Mouse (Mus musculus) G1E-ER4 (cell line): ENCODE measurements around the gene Sergef. TPM values are rescaled to one million over a fixed set of nuclear protein-coding genes. Genes with fewer than 3 reads are reported as not detected.

Experiments
- GATA1 ChIP-seq: IDR thresholded peaks from one replicate; pipeline ENCODE4 v1.8.0; 2012; ENCODE audit warnings: low read length, inconsistent platforms
- polyA plus RNA-seq: library from polyadenylated mRNA; stranded (reverse); fragments of >175 nt; gene quantifications from 2 replicates; pipeline ENCODE4 v1.2.3, GENCODE M21; 2012

Gene Sergef
- polyA plus RNA-seq, 1 experiment = 8.8 TPM

DNA sequence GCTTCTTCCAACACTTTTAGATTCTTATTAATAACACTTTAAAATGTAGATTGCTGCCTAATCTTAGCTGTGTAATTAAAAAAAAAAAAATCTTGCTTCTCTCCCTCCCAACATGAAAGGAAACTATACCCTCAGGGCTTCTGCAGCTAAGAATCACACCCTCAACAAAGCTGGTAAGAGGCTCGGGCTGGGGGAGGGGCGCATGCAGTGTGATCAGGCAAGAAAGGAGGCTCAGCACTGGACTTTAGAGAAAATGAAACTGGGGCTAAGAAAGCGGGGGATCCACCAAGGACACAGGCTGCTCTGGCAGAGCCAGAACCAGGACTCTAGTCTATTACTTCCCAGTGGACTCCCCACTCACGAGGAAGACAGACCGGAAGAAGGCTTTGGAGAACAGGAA, 38.5 kb downstream of the Sergef start:
- TF ChIP-seq GATA1 = no peak

DNA sequence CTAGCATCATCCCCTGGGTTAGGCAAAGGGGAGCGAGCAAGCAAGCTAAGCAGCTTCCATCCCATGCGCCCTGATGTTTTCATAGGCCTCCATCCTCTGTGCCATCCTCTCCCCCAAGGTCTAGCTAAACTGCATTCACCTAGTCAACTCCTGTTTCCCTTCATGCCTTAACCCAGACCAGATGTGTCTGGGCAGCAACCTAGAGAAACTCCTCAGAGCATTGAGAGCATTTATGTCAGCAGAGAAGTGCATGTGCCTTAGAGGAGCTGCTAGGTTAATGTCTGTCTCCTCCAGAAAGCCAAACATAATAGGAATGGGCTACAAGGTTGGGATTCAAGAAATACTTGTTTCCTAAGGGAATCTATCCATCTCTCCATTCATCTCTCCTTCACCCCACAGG, 42.6 kb downstream of the Sergef start:
- TF ChIP-seq GATA1 = no peak

DNA sequence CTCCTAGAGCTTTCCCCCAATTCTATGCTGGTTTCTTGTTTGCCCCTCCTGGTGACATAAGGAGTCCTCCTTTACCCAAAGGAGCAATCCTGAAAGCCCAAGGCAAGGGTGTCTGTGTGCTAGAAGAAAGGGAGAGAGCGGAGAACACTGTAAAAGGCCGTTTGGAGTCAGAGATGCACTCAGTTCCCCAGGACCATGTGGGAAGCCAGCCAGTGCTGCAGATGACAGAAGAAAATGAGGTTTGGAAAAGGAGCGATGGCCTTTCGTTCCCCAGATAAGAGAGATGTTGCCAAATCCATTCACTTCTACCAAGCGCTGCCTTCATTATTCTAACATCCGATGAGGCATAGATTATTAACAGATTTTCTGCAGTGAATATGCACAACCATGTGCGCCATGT, 48.1 kb downstream of the Sergef start:
- no peak for TF ChIP-seq GATA1

DNA sequence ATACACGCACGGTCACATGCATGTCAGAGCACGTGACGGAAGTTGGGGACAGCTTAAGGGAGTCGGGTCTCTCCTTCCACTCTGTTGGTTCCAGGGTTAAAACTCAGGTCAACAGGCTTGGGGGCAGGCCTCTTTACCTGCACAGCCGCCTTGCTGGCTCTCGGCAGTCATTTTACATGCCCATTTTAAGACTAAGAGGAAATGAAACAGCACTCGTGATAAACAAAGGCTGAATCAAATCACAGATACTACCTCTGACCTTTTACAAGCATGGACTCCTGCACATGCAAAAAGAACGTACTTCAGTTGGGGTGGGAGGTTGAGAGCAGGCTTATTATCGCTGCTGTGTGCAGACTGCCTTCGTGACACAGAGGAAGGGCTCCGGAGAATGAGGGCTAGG, 50.4 kb downstream of the Sergef start:
- no peak for TF ChIP-seq GATA1

DNA sequence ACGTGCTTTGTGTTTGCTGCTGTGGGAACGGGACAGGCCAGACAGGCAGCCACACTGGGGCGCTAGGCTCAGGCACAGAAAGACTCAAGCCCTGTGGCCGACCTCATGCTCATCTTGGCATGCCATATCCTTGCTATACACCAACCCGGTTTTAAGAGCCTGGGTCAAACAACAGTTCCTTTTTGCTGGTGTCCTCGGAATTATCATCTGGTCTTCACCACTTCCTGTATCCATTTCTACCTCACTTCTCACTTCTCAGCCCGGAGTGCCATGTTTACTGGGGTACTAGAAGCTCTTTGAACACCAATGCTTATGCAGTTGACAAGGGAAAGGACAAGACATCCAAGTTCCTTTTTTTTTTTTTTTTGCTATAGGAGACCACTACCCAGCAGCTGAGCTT, 51.6 kb downstream of the Sergef start:
- TF ChIP-seq GATA1 = no peak

DNA sequence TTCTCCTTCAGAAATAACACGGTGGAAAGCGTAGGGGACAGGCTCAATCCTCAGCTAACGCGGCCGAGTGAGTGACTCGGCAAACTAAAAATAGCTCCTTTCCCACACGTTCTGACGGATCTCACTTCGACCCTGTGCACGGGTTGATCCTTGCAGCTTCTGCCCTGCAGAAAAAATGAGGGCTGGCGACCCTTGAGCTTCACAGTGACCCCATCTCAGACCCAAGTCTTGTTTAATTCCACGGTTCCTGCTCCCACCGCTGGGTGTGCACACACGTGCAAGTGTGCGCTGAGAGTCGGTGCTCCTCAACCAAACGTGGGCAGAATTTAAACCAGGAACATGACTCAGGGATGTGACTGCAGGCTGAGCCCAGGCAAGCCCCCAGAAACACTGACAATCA, 52.1 kb downstream of the Sergef start:
- no peak for TF ChIP-seq GATA1

DNA sequence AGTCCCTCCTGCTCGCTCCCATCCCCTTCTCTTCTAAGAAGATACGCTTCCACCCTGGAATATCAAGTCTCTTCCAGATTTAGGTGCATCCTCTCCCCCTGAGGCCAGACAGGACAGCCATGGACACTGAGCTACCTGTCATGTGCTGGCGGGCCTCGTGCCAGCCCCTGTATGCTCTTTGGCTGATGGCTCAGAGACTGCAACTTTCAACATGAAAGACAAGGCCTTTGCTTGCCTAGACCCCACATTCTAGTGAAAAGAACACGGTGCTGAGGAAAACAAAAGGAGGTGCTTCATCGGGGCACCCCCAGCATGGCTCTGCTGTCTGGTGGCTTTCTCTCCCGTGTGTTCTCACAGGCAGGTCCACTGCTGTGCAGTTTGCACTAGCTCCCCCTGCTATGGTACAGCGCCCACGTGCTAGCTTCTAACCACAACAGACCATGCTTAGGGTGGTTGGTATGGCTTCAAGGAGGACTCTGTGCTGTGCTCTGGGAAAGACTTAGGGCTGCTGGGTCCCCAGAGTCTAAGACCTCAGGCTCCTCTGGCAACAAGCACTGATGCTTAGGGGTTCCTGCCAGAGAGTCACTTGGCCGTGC, 52.9 kb downstream of the Sergef start:
- TF ChIP-seq GATA1 = no peak

DNA sequence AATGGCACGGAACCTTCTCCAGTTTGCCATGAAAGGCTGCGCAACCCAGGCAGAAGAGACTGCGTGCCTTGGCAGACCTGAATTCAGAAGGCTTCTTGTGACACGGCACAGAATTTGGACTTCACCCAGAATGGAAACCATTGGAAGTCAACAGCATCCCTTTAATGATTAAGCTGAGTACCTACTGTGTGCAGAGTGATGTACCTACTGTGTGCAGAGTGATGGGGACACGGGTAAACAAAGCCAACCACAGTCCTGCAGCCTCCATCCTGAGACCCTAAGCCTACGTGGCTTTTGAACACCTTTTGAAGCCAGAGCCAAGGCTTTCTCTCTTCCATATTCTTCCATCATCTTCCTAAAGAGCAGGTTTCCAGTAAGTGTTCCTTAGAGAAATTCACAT, 56.9 kb downstream of the Sergef start:
- TF ChIP-seq GATA1 = no peak

DNA sequence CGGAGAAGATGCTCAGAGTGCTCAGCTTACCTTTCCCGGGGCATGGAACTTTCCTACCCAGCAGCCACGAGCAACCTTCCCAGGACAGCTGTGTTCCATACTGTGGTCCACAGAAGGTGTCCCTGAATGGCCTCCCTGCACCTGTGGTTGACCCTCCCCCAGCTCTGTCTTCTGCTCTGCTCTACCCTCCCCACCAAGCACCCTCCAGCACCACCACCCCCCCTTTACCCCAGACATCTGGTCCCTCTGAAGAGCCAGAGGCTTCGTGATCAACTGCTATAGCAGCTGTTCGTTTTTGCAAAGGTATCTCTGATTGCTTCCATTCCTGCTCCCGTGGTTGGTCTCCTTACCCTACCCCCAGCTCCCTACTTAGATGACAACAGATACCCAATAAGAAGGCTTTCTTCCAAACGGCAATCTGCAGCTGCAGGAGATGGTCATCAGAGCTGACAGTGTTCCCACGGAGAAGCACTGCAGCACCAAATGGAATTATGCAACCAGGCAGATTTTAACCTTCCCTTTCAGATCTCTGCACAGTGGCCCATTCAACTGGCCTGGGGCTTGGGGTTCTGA, 58.2 kb downstream of the Sergef start:
- TF ChIP-seq GATA1 = no peak

DNA sequence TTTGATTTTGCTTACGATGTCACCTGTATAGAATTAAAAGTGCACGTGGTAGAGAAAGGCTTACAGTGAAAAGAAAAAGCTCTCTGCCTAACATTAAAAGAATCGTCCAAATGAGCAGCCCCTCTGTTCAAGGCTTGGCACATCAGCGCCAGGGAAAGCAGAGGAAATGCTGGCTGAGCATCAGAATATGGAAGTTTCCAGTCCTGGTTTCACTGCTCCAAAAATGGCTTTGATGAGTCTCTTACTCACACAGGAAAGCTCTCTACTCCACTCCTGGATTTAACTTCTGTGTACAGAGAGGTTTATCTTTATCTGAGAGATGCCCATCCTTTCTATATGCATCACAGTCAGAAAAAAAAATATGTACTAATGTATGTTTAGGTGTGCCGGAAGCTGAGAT, 61.5 kb downstream of the Sergef start:
- no peak for TF ChIP-seq GATA1

DNA sequence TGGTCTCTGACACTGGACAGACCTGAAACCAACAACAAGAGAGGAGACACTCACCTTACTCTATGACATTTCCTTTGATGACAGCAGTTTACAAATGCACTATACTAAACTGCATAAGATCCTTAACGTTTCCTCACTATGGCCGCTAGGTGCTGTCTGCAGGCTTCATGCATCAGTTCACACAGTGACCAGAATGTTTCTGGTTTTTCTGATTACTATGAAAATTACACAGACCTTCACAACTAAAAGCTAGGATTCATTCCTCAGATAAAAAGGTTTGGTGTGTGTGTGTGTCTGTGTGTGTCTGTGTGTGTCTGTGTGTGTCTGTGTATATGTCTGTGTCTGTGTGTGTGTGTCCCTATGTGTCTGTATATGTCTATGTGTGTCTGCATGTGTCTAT, 63.7 kb downstream of the Sergef start:
- TF ChIP-seq GATA1 = no peak

DNA sequence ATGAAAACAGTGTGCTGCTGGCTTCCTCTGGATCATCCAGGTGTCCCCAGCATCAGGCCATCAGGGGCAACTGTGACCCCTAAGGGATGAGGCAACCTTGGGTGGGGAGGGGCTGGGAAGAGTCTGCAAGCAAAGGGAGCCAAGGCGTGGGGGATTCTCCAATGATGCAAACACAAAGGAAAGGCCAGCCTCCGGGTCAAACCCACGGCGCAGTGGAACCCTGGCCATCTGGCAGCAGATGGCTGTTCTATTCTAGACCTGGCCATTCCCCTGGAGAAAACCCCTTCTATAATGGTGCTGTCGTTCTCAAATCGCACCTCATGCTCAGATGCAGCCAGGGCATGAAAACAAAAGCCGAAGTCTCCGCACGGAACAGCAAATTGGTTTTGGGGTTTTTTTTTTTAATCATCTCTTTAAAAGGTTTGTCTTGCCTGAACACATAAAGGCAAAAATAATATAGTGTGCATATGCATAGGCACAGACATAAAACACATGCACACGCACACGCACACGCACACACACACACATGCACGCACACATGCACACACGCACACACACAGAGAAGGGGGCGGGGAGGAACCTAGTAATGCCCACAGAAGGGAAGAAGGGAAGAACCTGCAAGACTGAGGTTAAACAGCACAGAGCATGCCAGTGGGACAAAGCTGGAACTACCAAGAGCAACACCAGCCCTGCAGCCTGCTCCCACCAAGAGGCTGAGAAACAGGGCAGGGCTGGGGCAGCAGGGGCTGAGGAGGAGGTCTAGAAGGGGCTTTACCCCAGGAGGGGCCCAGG, 66.6 kb downstream of the Sergef start:
- no peak for TF ChIP-seq GATA1

DNA sequence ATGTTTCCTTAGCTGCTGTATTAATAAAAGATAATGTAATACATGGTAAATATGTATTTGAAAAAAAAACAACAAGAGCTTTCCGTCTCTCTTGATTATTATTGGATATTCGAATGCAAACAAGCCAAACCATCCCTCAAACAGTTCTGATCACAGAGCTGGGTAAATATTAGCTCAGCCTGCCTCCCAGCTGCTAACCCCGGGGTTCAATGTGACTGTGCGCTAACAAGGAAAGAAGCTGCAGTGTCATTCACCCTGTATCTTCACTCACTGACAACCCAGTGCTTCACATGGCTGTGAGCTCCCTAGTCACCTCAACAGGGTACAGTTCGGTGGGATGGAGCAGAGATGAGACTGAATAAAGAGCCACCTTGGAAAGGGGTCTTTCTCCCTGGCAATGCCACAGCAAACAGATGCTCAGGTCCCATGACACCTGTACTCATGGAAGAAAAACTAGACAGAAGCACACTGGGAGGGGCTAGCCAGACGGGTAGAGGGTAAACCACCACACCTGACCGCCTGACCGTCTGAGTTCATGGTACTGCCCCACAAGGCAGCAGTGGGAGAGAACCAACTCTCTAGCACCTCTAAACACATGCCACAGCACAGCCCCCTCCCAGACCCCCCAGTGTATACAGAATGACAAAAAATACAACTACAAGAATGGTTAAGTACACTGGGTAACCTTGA, 73.1 kb downstream of the Sergef start:
- TF ChIP-seq GATA1 = no peak

DNA sequence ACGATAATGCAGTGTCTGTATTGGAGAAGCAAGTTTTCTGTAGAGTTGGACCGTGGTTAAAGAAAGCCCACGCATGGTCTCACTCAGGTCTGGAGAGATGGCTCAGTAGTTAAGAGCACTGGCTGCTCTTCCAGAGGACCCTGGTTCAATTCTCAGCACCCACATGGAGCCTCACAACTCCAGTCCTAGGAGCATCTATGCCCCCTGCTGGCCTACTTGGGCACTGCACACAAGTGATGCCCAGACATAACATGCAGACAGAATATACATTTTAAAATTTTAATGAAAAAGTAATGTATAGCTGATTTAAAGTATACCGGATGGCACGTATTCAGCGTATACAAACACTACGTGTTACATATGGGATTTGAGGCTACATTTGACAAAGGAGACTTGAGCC, 74.2 kb downstream of the Sergef start:
- TF ChIP-seq GATA1 = no peak

DNA sequence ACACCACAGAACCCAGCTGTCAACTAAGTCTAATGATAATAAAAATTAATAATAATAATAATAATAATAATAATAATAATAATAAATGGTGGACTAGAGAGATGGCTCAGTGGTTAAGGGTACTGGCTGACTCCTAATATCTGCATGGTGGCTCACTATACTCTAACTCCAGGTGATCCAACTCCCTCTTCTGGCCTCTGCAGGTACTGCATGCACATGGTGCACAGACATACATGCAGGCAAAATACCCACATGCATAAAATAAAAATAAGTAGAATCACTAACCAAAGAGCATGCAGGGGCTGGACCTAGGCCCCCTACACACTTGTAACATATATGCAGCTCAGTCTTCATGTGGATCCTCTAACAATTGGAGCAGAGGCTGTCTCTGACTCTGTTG, 75.8 kb downstream of the Sergef start:
- no peak for TF ChIP-seq GATA1

DNA sequence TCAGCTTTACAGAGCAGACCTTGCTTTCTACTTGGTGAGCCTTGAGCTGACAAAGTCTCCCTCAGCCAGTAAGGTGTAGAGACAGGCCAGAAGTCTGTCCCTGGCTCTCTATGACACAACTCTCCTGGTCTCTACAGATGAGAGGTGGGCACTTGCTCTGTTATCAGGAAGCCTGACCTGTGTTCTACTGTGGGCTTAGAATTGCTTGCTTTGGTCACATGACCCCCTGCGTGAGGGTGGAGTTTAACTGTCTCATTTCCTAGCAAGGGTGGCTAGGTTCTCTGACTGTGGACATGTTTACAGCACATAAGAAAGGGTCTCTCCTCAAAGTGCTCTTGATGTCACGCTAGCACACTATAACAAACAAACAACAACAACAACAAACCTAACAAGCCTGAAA, 79.5 kb downstream of the Sergef start:
- TF ChIP-seq GATA1 = no peak
